Mouse (Mus musculus) midbrain, embryonic 16.5 days (tissue): ENCODE measurements around the gene D630045J12Rik. TPM values are rescaled to one million over a fixed set of nuclear protein-coding genes. Genes with fewer than 3 reads are reported as not detected.

ENCODE experiments used
- ATAC-seq: fragments of 200-750 bp; cut with Nextera tagmentation; 2 replicates; pipeline ENCODE4 v1.8.0; 2017; ENCODE audit warnings: moderate TSS enrichment
- H3K27ac ChIP-seq: fragments of 300-500 bp; sonication (generic); 2 replicates; pipeline ENCODE4 v1.5.1; 2014; ENCODE audit warnings: mild to moderate bottlenecking, low read length, mixed read lengths
- H3K27me3 ChIP-seq: fragments of 300-500 bp; sonication (generic); 2 replicates; pipeline ENCODE4 v1.6.1; 2014; ENCODE audit warnings: low read depth, low read length, mixed read lengths; ENCODE audit not compliant: control insufficient read depth, insufficient read depth
- H3K36me3 ChIP-seq: fragments of 300-500 bp; sonication (generic); 2 replicates; pipeline ENCODE4 v1.6.1; 2014; ENCODE audit warnings: mild to moderate bottlenecking, low read length, moderate library complexity, mixed read lengths; ENCODE audit not compliant: control insufficient read depth, insufficient read depth
- H3K4me1 ChIP-seq: fragments of 300-500 bp; sonication (generic); 2 replicates; pipeline ENCODE4 v1.6.1; 2014; ENCODE audit warnings: mild to moderate bottlenecking, low read length, mixed read lengths; ENCODE audit not compliant: control insufficient read depth, insufficient read depth
- H3K4me2 ChIP-seq: fragments of 300-500 bp; sonication (generic); 2 replicates; pipeline ENCODE4 v1.6.1; 2014; ENCODE audit warnings: mild to moderate bottlenecking, low read length, mixed read lengths
- H3K4me3 ChIP-seq: fragments of 300-500 bp; sonication (generic); 2 replicates; pipeline ENCODE4 v1.5.1; 2014; ENCODE audit warnings: low read depth, mild to moderate bottlenecking, low read length, moderate library complexity, mixed read lengths
- H3K9ac ChIP-seq: fragments of 300-500 bp; sonication (generic); 2 replicates; pipeline ENCODE4 v1.6.1; 2014; ENCODE audit warnings: low read depth, low read length, mixed read lengths
- H3K9me3 ChIP-seq: fragments of 300-500 bp; sonication (generic); replicated peaks from 2 replicates; pipeline ENCODE4 v1.6.1; 2014; ENCODE audit warnings: mild to moderate bottlenecking, low read length, mixed read lengths; ENCODE audit not compliant: control insufficient read depth, poor library complexity, severe bottlenecking
- WGBS: fragments of 180-500 bp; shearing (Covaris S2); extraction: QIAGEN DNeasy Blood & Tissue Kit; methylation state at CpG from one replicate; pipeline ENCODE4 v1.1.7; 2014; 5-methylcytosine and 5-hydroxymethylcytosine counted together
- polyA plus RNA-seq: library from polyadenylated mRNA; unstranded; fragments of >200 nt; fragmentation: Nextera tagmentation; extraction: Ambion mirVana; gene quantifications from 2 replicates; pipeline ENCODE4 v1.2.1, GENCODE M21; 2015

The D630045J12Rik gene
- polyA plus RNA-seq, 1 experiment from 2014 or later, result 15.8 TPM

DNA sequence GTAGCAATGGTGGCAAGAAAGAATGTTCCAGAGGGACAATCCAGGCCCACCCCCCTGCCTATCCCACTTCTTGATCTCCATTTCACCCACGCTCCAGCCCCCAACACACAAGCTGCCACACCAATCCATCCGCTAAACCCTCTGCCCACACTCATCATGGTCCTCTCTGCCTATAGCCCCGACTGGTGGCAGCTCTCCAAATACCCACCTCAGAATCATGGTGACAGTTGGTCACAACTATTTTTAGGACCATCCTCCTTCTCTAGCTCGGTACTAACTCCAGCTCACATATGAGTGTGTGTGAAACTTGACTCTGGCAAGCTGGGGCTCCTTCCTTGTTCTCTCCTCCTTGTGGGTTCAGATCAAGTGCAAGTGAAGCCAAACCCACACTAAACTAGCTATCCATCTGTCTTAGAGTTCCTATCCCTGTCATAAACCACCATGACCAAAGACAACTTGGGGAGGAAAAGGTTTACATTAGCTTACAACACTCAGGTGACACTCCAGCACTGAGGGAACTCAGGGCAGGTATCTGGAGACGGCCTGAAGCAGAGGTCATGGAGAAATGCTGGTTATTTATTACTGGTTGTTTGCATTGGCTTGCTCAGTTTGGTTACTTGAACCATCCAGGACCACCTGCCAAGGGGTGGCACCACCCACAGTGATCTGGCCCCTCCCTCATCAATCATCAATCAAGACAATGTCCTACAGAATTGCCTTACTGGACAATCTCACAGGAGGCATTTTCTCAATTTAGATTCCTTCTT, 9.8 kb upstream of the D630045J12Rik start:
- no peak for ATAC-seq
- no peak overlapping the region for H3K4me3 ChIP-seq
- H3K9me3 ChIP-seq, result no peaks in the 10 kb centered on the region
- no peak overlapping the region for H3K27ac ChIP-seq
- WGBS, result 82% methylated on average over 5 of the region's 5 CpGs
- no peaks in the 10 kb centered on the region for H3K36me3 ChIP-seq
- no peak overlapping the region for H3K9ac ChIP-seq
- no peaks in the 10 kb centered on the region for H3K4me1 ChIP-seq
- H3K4me2 ChIP-seq, result no peak overlapping the region
- no peaks in the 10 kb centered on the region for H3K27me3 ChIP-seq

DNA sequence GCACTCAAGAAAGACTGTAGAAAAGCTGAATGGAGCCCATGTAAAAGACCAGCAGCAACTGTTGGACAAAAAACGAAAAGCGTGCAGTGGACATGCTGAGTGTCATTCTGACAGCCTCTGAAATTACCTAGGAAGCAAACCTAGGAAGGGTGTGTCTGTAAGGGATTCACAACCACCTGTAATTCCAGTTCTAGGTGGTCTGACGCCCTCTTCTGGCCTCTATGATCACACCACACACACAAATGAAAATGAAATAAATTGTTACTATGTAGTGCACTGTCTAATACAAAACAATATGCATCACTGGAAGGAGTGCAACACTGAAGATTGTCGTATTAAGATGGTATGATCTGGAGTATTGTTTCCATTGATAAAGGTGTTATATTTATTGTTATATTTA, 8.1 kb upstream of the D630045J12Rik start:
- no peak for ATAC-seq
- H3K27ac ChIP-seq, result no peak overlapping the region
- no peak overlapping the region for H3K9ac ChIP-seq
- WGBS, result 72% methylated on average over 4 of the region's 4 CpGs
- H3K9me3 ChIP-seq, result no peaks in the 10 kb centered on the region
- no peak overlapping the region for H3K4me2 ChIP-seq
- no peaks in the 10 kb centered on the region for H3K36me3 ChIP-seq
- no peaks in the 10 kb centered on the region for H3K4me1 ChIP-seq
- H3K27me3 ChIP-seq, result no peaks in the 10 kb centered on the region
- no peak overlapping the region for H3K4me3 ChIP-seq

DNA sequence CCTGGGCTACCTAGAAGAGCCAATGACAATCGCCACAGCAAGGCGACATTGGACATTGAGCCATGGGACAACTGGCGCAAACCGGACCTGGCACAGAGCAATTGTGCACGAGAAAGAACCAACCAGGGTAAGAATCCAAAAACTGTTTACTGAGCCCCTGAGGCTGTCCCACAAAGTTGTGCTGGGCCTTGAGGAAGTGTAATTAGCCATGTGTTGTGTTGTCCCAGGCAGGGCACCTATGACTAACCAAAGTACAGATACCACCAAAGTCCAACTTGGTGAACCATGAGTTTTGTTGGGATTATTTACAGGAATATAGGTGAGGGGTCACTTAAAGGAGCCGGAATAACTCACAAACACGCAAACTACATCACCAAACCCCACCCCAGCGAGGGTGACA, 3.7 kb upstream of the D630045J12Rik start:
- Histone ChIP-seq H3K9ac (no peak overlapping the region), H3K27ac (no peak overlapping the region), H3K36me3 (no peaks in the 10 kb centered on the region), H3K4me1 (peaks cover 9% of the 10 kb centered on the region), H3K4me3 (no peak overlapping the region), H3K27me3 (no peaks in the 10 kb centered on the region), H3K9me3 (no peaks in the 10 kb centered on the region), H3K4me2 (no peak overlapping the region)
- ATAC-seq, result no peak
- 91% methylated on average over 8 of the region's 8 CpGs for WGBS

DNA sequence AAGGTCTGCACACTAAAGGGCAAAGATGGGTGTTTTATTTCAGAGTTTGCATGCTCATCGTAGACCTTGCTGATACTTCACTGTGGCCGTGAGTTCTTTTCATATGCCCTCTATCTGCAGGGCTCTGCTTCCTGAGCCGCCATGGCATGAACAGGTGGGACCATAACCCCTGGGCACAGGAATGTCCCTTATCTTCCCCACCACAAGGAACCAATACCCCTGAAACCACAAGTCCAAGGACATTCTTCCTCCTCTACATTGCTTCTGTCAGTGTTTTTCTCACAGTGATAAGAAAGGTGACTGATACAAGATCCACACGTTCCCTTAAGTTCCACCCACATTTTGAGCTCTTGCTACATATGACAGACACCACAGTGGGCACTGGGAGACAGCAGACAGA, 3.0 kb upstream of the D630045J12Rik start:
- Histone ChIP-seq H3K4me3 (no peak overlapping the region), H3K4me1 (peaks cover 15% of the 10 kb centered on the region), H3K36me3 (no peaks in the 10 kb centered on the region), H3K9ac (no peak overlapping the region), H3K27ac (no peak overlapping the region), H3K27me3 (no peaks in the 10 kb centered on the region), H3K4me2 (no peak overlapping the region), H3K9me3 (no peaks in the 10 kb centered on the region)
- ATAC-seq, result no peak
- 93% methylated on average over 4 of the region's 4 CpGs for WGBS

DNA sequence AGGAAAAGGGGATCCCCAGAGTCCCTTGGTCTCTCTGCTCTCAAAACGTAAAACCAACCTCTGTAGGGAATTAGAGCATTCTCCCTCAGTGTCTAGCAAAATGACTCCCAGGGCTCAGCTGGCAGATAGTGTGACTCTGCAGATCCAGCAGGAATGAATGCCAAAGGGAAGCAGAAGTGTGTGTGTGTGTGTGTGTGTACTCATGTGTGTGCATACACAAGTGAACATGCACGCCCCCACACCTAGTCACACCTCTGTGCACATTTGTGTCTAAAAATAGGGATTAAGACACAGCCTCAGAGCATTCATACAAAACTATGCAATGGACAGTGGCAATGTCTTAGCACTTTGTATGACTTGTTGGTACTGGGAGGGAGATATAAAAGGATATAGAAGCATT, 2.0 kb upstream of the D630045J12Rik start:
- no peak overlapping the region for H3K4me3 ChIP-seq

DNA sequence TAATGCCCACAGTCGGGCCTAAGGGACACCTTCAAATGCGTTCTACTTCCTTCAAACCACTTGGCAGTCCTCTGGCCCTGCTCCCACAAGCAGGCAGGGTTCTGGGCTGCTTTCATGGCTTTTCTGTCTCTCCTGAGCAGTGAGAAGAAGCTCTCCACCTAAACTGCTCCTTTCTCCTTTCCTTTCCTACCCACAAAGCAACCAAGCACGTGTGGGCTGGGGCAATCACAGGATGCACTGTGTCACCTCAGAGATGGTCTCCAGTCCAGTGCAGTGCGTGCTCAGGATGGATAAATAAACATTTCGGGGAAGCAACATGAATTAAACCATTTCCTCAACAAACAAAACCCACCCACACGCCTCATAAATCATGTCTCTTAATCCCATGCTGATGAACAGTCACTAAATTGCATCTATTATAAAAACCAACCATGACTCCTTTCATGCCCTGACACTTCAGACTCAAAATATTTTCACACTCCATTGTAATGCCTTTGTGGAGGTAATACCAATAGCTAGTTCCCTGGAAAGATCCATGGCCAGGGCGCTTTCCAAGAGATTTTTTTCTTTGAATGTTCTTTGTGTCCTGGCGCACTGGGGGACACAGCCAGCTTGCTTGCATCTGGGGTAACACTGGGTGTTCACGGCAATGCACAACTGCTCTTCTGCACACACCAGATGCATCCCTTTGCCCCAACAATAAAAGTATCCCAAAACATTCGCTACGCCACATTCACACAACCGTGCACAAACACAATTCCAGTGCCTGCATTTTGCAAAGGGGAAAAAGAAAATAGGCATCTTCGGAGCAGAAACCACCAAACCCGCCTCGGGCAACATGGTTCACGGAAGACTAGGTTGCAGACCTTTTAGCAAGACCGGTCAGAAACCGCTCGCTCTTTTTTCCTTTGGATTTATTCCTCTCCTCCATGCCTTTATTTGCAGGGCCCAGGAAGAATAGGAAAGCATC, 758 bp downstream of the D630045J12Rik start:
- Histone ChIP-seq H3K9ac (peak overlapping the region; percentile 99), H3K9me3 (no peaks in the 10 kb centered on the region), H3K27ac (peak overlapping the region; percentile 98), H3K4me1 (peaks cover 43% of the 10 kb centered on the region), H3K4me3 (peak overlapping the region; percentile 88), H3K4me2 (peak overlapping the region; percentile 65), H3K27me3 (no peaks in the 10 kb centered on the region), H3K36me3 (no peaks in the 10 kb centered on the region)
- peak; percentile 44 for ATAC-seq
- 2% methylated on average over 19 of the region's 19 CpGs for WGBS

More for the DNA sequence above, 2.0 kb upstream of the D630045J12Rik start:
- Histone ChIP-seq H3K9me3 (no peaks in the 10 kb centered on the region), H3K36me3 (no peaks in the 10 kb centered on the region), H3K4me2 (no peak overlapping the region), H3K27ac (no peak overlapping the region), H3K27me3 (no peaks in the 10 kb centered on the region), H3K4me1 (peaks cover 24% of the 10 kb centered on the region), H3K9ac (no peak overlapping the region)
- 64% methylated on average over 2 of the region's 2 CpGs for WGBS
- ATAC-seq, result no peak

DNA sequence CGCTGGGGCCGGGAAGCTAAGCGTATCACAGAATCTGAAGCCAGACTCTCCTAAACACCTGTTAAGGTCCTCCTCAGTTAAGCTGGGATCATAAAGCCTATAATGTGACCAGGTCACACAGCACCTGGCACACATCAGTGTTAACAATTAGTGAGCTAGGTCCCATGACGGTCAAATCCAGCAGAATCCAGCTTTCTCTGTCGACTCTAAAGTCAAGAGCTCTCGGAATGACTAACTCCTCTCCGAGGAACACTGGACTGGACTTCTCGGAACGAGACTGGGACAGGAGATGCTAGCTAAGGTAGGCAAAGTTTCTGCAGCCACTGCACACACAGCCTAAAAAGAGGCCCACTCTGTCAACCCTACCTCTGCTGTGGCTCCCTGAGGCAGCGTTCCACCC, 1.7 kb downstream of the D630045J12Rik start:
- WGBS, result 57% methylated on average over 10 of the region's 10 CpGs
- peak overlapping the region; percentile 88 for H3K4me3 ChIP-seq
- H3K27ac ChIP-seq, result no peak overlapping the region; the same call in 1 of the 2 replicates
- H3K4me1 ChIP-seq, result peaks cover 46% of the 10 kb centered on the region
- no peaks in the 10 kb centered on the region for H3K9me3 ChIP-seq
- no peaks in the 10 kb centered on the region for H3K36me3 ChIP-seq
- peak overlapping the region; percentile 99 for H3K9ac ChIP-seq
- no peak for ATAC-seq
- H3K4me2 ChIP-seq, result peak overlapping the region; percentile 65
- no peaks in the 10 kb centered on the region for H3K27me3 ChIP-seq

DNA sequence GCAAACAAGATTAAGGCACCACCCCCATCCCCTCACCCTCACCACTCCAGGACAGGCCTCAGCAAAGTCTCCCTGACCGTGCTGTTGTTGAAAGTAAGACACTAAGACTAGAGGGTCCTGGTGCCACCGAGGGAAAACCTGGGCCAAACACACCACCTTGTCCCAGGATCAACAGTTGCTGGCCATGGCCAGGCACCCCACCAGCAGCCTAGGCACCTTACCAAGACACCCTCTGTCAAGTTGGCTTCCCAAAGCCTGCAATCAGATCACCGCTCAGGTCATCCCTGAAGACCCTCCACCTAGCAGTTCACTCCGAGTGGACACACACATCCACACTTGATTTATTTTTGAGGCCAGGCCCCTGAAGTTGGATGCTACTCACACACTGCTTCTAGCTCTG, 2.3 kb downstream of the D630045J12Rik start:
- Histone ChIP-seq H3K27ac (no peak overlapping the region), H3K36me3 (no peaks in the 10 kb centered on the region), H3K4me1 (peaks cover 46% of the 10 kb centered on the region), H3K9ac (peak overlapping the region; percentile 44; the same call in 1 of the 2 replicates), H3K9me3 (no peaks in the 10 kb centered on the region), H3K4me3 (peak overlapping the region; percentile 88), H3K4me2 (peak overlapping the region; percentile 65), H3K27me3 (no peaks in the 10 kb centered on the region)
- no peak for ATAC-seq
- WGBS, result 54% methylated on average over 4 of the region's 4 CpGs

DNA sequence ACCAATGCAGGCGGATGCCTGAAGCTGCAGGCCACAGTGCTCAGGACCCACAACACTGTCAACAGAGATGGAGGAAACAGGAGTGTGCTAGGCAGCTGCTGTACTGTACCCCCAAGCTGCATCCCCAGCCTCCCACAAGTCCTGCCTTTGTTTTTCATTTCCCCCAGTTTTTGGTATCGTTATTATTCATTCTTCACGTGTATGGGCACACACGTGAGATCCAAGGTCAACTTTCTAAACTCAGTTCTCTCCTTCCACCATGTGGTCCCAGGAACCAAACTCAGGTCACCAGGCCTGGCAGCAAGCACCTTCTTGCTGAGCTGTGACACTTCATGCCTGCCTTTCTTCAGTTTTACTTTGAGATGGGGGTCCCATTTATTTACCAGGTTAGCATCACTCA, 6.4 kb downstream of the D630045J12Rik start:
- Histone ChIP-seq H3K4me3 (no peak overlapping the region), H3K36me3 (no peaks in the 10 kb centered on the region), H3K9me3 (no peaks in the 10 kb centered on the region), H3K27ac (no peak overlapping the region), H3K4me1 (peaks cover 46% of the 10 kb centered on the region), H3K27me3 (no peaks in the 10 kb centered on the region), H3K4me2 (no peak overlapping the region), H3K9ac (no peak overlapping the region)
- 89% methylated on average over 4 of the region's 4 CpGs for WGBS
- no peak for ATAC-seq
